Mouse (Mus musculus) heart, postnatal 0 days (tissue): Measurements from ENCODE around the gene Hipk2. TPM values are rescaled to one million over a fixed set of nuclear protein-coding genes. Genes with fewer than 3 reads are reported as not detected.
A peak's percentile ranks its signal among the peaks of the same experiment; 100 is the strongest.

Source experiments
- ATAC-seq: fragments of 200-750 bp; cut with Nextera tagmentation; 2 replicates; pipeline ENCODE4 v1.8.0; 2017; ENCODE audit warnings: low read depth, moderate number of reproducible peaks, moderate library complexity; ENCODE audit not compliant: insufficient read depth
- DNase-seq: peaks from one replicate; pipeline ENCODE4 v3.0.0-alpha.2; 2016; ENCODE audit warnings: low spot score
- H3K27ac ChIP-seq: fragments of 300-500 bp; sonication (generic); 2 replicates; pipeline ENCODE4 v1.5.1; 2014; ENCODE audit warnings: low read depth, mild to moderate bottlenecking
- H3K27me3 ChIP-seq: fragments of 300-500 bp; sonication (generic); 2 replicates; pipeline ENCODE4 v1.6.1; 2014; ENCODE audit warnings: low read length, mixed read lengths; ENCODE audit not compliant: control insufficient read depth, insufficient read depth
- H3K36me3 ChIP-seq: fragments of 300-500 bp; sonication (generic); replicated peaks from 2 replicates; pipeline ENCODE4 v1.6.1; 2014; ENCODE audit warnings: low read length, mixed read lengths; ENCODE audit not compliant: control insufficient read depth, insufficient read depth
- H3K4me1 ChIP-seq: fragments of 300-500 bp; sonication (generic); 2 replicates; pipeline ENCODE4 v1.6.1; 2014; ENCODE audit warnings: antibody characterized with exemption; ENCODE audit not compliant: control insufficient read depth, insufficient read depth
- H3K4me2 ChIP-seq: fragments of 300-500 bp; sonication (generic); 2 replicates; pipeline ENCODE4 v1.6.1; 2014; ENCODE audit warnings: low read depth, mild to moderate bottlenecking, low read length, moderate library complexity
- H3K4me3 ChIP-seq: fragments of 300-500 bp; sonication (generic); 2 replicates; pipeline ENCODE4 v1.5.1; 2014; ENCODE audit warnings: low read depth, low read length
- H3K9ac ChIP-seq: fragments of 300-500 bp; sonication (generic); replicated peaks from 2 replicates; pipeline ENCODE4 v1.6.1; 2014; ENCODE audit warnings: low read depth, low read length, mixed read lengths
- H3K9me3 ChIP-seq: fragments of 300-500 bp; sonication (generic); replicated peaks from 2 replicates; pipeline ENCODE4 v1.6.1; 2016; ENCODE audit warnings: low read length; ENCODE audit not compliant: control insufficient read depth
- CTCF ChIP-seq: IDR thresholded peaks from 2 replicates; pipeline ENCODE4 v1.5.1; 2016; ENCODE audit warnings: antibody characterized with exemption, control low read depth, low read depth
- EP300 ChIP-seq: IDR thresholded peaks from 2 replicates; pipeline ENCODE4 v1.6.1; 2016; ENCODE audit warnings: antibody characterized with exemption, low read depth
- WGBS: fragments of 180-500 bp; shearing (Covaris S2); extraction: QIAGEN DNeasy Blood & Tissue Kit; methylation state at CpG from one replicate; pipeline ENCODE4 v1.1.7; 2014; 5-methylcytosine and 5-hydroxymethylcytosine counted together
- polyA plus RNA-seq: library from polyadenylated mRNA; unstranded; fragments of >200 nt; fragmentation: Nextera tagmentation; extraction: Ambion mirVana; gene quantifications from 2 replicates; pipeline ENCODE4 v1.2.1, GENCODE M21; 2015
- total RNA-seq: library from RNA; depleted of rRNA; stranded (reverse); fragments of >200 nt; gene quantifications from 2 replicates; pipeline ENCODE4 v1.2.3, GENCODE M21; 2014; ENCODE audit warnings: low replicate concordance

Hipk2 gene
- total and polyA plus RNA-seq, 2 experiments from 2014 or later, result 9.8 to 45.0 TPM

DNA sequence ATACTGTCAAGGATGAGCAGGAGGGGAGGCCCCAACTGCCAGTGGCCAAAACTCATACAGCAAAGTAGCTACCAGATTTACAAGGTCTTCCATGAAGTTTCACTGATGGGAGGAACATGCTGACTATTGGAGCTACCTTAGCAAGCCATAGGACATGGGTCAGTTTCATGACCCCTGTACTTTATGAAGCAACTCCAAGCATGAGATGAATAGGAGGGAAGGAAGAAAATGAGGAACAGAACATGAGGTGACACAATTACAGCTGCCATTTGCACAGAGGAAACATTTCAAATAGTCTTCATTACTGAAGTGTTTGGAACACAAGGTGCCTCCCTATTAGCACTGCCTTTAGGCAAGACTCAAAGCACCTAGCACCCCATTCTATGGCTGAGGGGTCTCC is 10.2 kb downstream of the Hipk2 start:
- H3K27ac ChIP-seq, result no peak overlapping the region
- H3K36me3 ChIP-seq, result no peaks in the 10 kb centered on the region; the same call in 1 of the 2 replicates

DNA sequence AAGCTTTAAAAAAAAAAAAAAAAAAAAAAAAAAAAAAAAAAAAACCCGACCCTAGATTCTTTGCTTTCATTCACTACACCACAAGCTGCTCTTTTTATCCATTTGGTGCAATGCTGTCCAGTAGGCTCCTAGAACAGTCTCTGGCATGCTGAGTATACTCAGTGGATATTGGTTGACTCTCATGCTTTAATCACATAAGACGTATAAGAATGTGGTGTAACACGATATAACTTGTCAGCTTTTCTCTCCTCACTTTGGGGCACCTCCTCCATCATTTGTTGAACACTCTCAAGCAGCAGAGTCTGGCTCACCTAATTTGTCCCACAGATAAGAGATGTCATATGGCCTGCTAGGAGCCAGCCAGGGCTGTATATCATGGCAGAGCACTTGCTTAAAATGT is 12.4 kb downstream of the Hipk2 start:
- H3K27ac ChIP-seq, result no peak overlapping the region
- no peaks in the 10 kb centered on the region for H3K36me3 ChIP-seq
- no peaks in the 10 kb centered on the region for H3K27me3 ChIP-seq
- H3K9ac ChIP-seq, result no peak overlapping the region
- H3K4me1 ChIP-seq, result peaks cover 19% of the 10 kb centered on the region
- H3K4me3 ChIP-seq, result no peak overlapping the region
- H3K4me2 ChIP-seq, result no peak overlapping the region
- ATAC-seq, result no peak
- WGBS, result 24% methylated on average over 3 of the region's 3 CpGs
- H3K9me3 ChIP-seq, result no peaks in the 10 kb centered on the region
- no peak for DNase-seq
- TF ChIP-seq EP300 (no peak), CTCF (no peak)

More for the DNA sequence above, 10.2 kb downstream of the Hipk2 start:
- no peak for TF ChIP-seq EP300
- no peak for TF ChIP-seq CTCF
- Histone ChIP-seq H3K9me3 (no peaks in the 10 kb centered on the region), H3K9ac (no peak overlapping the region), H3K4me3 (no peak overlapping the region), H3K4me1 (peaks cover 14% of the 10 kb centered on the region), H3K27me3 (no peaks in the 10 kb centered on the region), H3K4me2 (no peak overlapping the region)
- no peak for ATAC-seq
- no peak for DNase-seq

DNA sequence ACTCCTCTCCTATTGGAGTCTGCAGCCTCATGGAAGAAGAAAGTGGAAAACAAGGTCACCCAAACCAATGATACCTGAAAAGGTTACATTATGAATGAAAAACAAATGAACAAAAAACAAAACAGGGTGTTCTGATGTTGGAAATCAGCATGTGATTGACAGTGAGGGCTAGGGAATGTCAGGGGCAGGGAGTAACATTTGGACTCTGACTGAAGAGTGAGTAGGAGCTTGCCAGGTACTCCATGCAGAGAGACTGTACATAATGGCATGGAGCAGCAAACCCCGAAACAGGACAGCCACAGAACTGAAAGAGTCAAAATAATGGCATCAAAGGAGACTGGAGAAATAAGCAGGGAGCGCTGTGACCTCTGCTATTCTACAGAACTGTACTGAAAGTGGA is 15.7 kb downstream of the Hipk2 start:
- Histone ChIP-seq H3K27me3 (no peaks in the 10 kb centered on the region), H3K4me1 (peaks cover 21% of the 10 kb centered on the region), H3K9me3 (no peaks in the 10 kb centered on the region), H3K9ac (no peak overlapping the region), H3K4me3 (no peak overlapping the region), H3K27ac (no peak overlapping the region; the same call in 1 of the 2 replicates), H3K4me2 (no peak overlapping the region), H3K36me3 (no peaks in the 10 kb centered on the region)
- ATAC-seq (no peak), DNase-seq (no peak)
- WGBS, result 56% methylated on average over 2 of the region's 2 CpGs
- no peak for TF ChIP-seq CTCF
- TF ChIP-seq EP300, result no peak

DNA sequence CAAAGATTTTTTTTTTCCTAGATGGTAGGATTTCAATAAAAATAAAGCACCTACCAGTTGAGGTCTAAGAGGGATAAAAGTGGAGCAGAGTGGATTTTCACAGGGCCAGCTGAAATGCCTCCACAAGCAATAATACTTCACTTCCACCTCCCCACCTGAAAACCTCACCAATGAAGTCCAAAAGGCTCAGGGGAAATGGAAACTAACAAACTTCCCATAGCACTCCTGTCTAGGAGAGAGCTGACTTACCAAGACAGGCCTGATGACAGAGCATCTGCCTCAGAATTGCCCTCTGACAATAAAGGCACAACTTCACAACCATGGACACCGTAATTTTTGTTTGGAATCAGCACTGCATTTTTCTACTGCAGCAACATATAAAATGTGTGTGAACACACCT is 16.1 kb downstream of the Hipk2 start:
- no peak overlapping the region for H3K4me3 ChIP-seq
- H3K9ac ChIP-seq, result no peak overlapping the region
- H3K36me3 ChIP-seq, result no peaks in the 10 kb centered on the region
- H3K4me2 ChIP-seq, result no peak overlapping the region
- no peak overlapping the region for H3K27ac ChIP-seq
- H3K27me3 ChIP-seq, result no peaks in the 10 kb centered on the region
- 98% methylated on average over 1 of the region's 1 CpGs for WGBS
- no peak for TF ChIP-seq CTCF
- no peak for TF ChIP-seq EP300
- H3K4me1 ChIP-seq, result peaks cover 21% of the 10 kb centered on the region
- DNase-seq (no peak), ATAC-seq (no peak)
- no peaks in the 10 kb centered on the region for H3K9me3 ChIP-seq

DNA sequence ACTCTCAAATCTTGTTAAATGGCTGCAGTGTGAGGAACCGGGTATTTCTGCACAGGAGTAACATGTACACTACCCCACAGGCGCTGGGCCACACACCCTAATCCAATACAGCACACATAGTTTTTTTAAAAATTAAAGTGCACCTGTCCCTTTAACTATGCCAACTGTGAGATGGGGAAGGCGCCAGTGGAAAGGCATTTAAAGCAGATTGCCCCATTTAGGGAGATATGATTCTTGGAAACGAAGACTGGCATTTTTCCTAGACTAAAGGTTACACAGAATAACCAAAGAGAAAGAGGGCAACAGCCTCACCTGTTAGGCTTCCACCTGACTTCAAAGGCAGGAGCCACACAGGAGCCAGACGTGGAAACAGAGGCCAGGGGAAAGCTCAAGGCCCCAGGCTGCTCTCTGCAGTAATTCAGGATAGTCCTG is 22.4 kb downstream of the Hipk2 start:
- DNase-seq, result no peak
- Histone ChIP-seq H3K4me3 (no peak overlapping the region), H3K36me3 (no peaks in the 10 kb centered on the region), H3K27me3 (no peaks in the 10 kb centered on the region), H3K27ac (peak overlapping the region; percentile 27), H3K4me2 (no peak overlapping the region), H3K4me1 (peaks cover 47% of the 10 kb centered on the region), H3K9ac (no peak overlapping the region), H3K9me3 (no peaks in the 10 kb centered on the region)
- TF ChIP-seq CTCF (no peak), EP300 (no peak)
- no peak for ATAC-seq
- WGBS, result 58% methylated on average over 5 of the region's 5 CpGs

DNA sequence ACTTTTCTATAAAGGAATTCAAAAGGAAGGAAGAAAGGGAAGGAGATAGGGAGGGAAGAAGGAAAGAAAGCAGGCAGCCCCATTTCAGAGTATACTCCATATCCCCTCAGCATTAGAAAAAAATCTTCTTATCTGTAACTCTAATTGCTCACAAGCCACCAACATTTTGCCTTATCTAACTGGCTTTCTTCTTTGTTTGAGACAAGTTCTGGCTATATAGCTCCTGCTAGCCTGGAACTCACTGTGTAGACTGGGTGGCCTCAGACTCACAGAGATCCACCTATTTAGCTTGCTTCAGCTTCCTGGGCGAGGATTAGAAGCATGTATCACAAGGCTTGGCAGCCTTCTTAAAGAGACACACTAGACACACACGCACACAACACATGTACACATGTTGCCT is 24.2 kb downstream of the Hipk2 start:
- ATAC-seq (no peak), DNase-seq (no peak)
- Histone ChIP-seq H3K27ac (no peak overlapping the region), H3K27me3 (no peaks in the 10 kb centered on the region), H3K36me3 (no peaks in the 10 kb centered on the region), H3K4me2 (no peak overlapping the region), H3K4me1 (peaks cover 65% of the 10 kb centered on the region), H3K9me3 (no peaks in the 10 kb centered on the region), H3K9ac (no peak overlapping the region), H3K4me3 (no peak overlapping the region)
- TF ChIP-seq CTCF (no peak), EP300 (no peak)
- 71% methylated on average over 2 of the region's 2 CpGs for WGBS
